Mouse (Mus musculus): Measurements from ENCODE around the gene Plbd2.

GRCm38 (mm10) chr5:120526311-120526710 lies 22.9 kb upstream of the Plbd2 start:
- no peak for TF ChIP-seq CTCF (IDR thresholded peaks at IDR 0.05; ENCODE audit: extremely low read depth, insufficient read depth, insufficient read length, insufficient replicate concordance)
- TF ChIP-seq POLR2A (IDR thresholded peaks at IDR 0.05; ENCODE audit: low read depth, low read length), result no peak
